Mouse (Mus musculus) cerebellum, postnatal 4 days (tissue): ENCODE results near the gene Npvf.

Experiments used
- DNase-seq, 2 experiments: peaks; one replicate each; pipeline ENCODE4 v3.0.0; 2022; ENCODE audit warnings: low spot score in 2 of 2, mixed read lengths in 1 of 2

Npvf gene

GRCm38 (mm10) chr6:50654356-50654755 lies at the start of gene Npvf:
TSS of gene Npvf (minus strand) at chr6:50654439.
- DNase-seq = no peak

- DNase-seq = peak in 1 of 2 experiments; percentile 70
These were observed 35.0 kb upstream of the Npvf start for GRCm38 (mm10) chr6:50689121-50689815.

GRCm38 (mm10) chr6:50684646-50685415 lies 30.6 kb upstream of the Npvf start:
- no peak for DNase-seq

GRCm38 (mm10) chr6:50681491-50681890 lies 27.3 kb upstream of the Npvf start:
- DNase-seq = no peak

- no peak for DNase-seq
These were observed 26.3 kb upstream of the Npvf start for GRCm38 (mm10) chr6:50680224-50681215.

GRCm38 (mm10) chr6:50679486-50679828 lies 25.2 kb upstream of the Npvf start:
- DNase-seq = no peak

- peak; percentile 60 to 82 for DNase-seq
These were observed 24.7 kb upstream of the Npvf start for GRCm38 (mm10) chr6:50678826-50679485.

- DNase-seq = no peak
These were observed 17.0 kb upstream of the Npvf start for GRCm38 (mm10) chr6:50671191-50671590.

- DNase-seq = no peak
These were observed 12.7 kb upstream of the Npvf start for GRCm38 (mm10) chr6:50666937-50667336.

- no peak for DNase-seq
These were observed 10.8 kb upstream of the Npvf start for GRCm38 (mm10) chr6:50665020-50665419.

- DNase-seq = no peak
These were observed 10.0 kb upstream of the Npvf start for GRCm38 (mm10) chr6:50664193-50664592.

GRCm38 (mm10) chr6:50662925-50663583 lies 8.8 kb upstream of the Npvf start:
- peak in 1 of 2 experiments; percentile 34 for DNase-seq

- peak in 1 of 2 experiments; percentile 36 for DNase-seq
These were observed 7.5 kb upstream of the Npvf start for GRCm38 (mm10) chr6:50661729-50662128.

GRCm38 (mm10) chr6:50658466-50658865 lies 4.2 kb upstream of the Npvf start:
- DNase-seq = no peak

- DNase-seq = no peak
These were observed 3.8 kb upstream of the Npvf start for GRCm38 (mm10) chr6:50658018-50658417.

GRCm38 (mm10) chr6:50656426-50656825 lies 2.2 kb upstream of the Npvf start:
- no peak for DNase-seq

GRCm38 (mm10) chr6:50655925-50656324 lies 1.7 kb upstream of the Npvf start:
- DNase-seq = no peak

- no peak for DNase-seq
These were observed 6.6 kb downstream of the Npvf start for GRCm38 (mm10) chr6:50647656-50648055.

GRCm38 (mm10) chr6:50646659-50647058 lies 7.6 kb downstream of the Npvf start:
- DNase-seq = no peak

- no peak for DNase-seq
These were observed 9.5 kb downstream of the Npvf start for GRCm38 (mm10) chr6:50644701-50645100.

- DNase-seq = no peak
These were observed 12.3 kb downstream of the Npvf start for GRCm38 (mm10) chr6:50641898-50642297.
